Mouse (Mus musculus) T-helper 1 cell (primary cell): ENCODE data around the gene Gm3336.

ENCODE experiments used
- in situ Hi-C: fragments of 300-600 bp; cut with MboI, MseI; formaldehyde crosslinking; loops from one replicate; pipeline ENCODE4 v1.15.1; 2025; ENCODE audit warnings: high pct_unique_total_duplicates

Gm3336 gene

DNA sequence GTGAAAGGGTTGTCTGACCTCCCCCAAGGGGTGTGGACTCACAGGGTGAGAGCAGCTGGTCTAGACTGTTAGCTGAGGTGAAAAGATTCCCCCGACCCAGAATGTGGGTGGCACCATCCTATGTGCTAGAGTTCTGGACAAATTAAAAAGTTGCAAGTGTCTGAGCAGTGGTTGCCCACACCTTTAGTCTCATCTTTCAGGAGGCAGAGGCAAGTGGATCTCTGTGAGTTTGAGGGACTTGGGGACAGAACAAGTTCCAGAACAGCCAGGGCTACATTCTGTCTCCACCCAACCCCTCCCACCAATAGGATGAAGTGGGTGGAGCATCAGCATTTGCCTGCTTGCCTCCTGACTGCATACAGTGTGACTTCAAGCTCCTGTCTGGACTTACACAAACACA, 43.8 kb downstream of the Gm3336 start:
- in situ Hi-C loops = loop anchor here (10.0 kb wide), 1 partner anchor 47 kb away; the partner anchor contains the start of gene Gm3336

DNA sequence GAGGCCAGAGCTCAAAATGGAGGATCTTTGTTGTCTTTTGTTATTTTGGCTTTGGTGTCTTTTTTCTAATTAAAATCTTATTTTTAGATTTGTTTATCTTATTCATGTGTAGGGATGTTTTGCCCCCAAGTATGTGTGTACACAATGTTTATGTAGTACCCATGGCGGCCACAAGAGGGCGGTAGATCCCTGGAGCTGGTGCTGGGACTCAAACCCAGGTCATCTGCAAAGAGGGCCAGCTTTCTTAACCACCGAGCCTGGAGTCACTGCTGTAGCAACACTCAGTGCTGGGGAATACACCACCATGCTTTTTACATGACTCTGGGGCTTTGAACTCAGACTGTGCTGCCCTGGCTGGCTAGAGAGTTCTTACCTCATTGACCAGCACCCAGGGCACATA, 45.0 kb downstream of the Gm3336 start:
- in situ Hi-C loops = loop anchor here (10.0 kb wide), 1 partner anchor 49 kb away; the partner anchor contains the start of gene Gm3336

DNA sequence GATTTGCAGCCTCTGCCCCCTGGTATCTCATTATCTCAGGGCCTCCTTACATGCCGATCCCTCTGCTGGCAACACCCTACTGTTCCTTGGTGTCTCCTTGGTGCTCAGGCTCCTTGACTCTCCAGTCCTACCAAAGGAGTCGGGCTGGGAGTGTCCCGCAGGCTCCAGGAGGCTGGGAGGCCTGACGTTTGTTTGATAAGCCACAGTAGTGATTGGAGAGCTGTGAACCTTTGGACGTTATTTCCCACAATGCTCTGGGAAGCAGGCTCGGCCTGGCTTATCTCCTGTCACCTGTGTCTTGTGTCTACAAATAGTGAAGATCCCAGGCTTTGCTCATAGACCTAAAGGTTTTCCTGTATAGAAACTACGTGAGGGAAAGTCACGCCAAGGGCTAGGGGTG, 45.7 kb downstream of the Gm3336 start:
- in situ Hi-C loops = loop anchor here (10.0 kb wide), 1 partner anchor 49 kb away; the partner anchor contains the start of gene Gm3336

DNA sequence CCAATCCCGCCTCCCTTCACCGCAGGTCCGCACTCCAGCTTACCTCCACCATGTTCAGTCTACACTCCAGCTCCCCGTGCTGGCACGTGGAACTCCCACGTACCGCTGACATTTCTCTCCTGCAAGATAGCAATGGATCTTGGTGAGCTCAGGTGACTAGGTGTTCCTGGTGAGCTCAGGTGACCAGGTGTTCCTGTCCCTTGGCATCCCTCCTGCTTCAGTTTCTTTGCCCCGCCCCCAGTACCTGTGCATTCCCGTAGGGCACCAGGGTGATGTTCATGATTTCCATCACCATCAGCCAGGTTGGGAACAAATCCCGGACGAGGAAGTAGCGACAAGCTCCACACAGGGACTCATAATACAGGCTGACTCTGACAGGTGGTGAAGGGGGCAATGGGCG, 46.3 kb downstream of the Gm3336 start:
- in situ Hi-C loops = loop anchor here (10.0 kb wide), 1 partner anchor 50 kb away; the partner anchor contains the start of gene Gm3336

DNA sequence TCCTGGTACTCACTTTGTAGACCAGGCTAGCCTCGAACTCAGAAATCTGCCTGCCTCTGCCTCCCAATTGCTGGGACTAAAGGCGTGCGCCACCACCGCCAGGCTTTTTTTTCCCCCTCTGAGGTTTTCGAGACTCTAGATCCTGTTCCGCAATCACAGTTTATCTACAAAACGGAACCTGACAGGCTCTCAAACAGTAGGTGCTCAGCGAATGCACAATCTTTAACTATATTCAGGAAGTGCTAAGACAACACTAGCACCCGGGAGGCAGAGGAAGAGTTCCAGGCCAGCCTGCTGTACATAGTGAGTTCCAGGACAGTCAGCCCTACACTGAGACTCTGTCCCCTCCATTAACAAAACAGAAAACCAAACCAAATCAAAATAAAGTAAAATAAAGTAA, 47.0 kb downstream of the Gm3336 start:
- in situ Hi-C loops = loop anchor here (10.0 kb wide), 1 partner anchor 51 kb away; the partner anchor contains the start of gene Gm3336

DNA sequence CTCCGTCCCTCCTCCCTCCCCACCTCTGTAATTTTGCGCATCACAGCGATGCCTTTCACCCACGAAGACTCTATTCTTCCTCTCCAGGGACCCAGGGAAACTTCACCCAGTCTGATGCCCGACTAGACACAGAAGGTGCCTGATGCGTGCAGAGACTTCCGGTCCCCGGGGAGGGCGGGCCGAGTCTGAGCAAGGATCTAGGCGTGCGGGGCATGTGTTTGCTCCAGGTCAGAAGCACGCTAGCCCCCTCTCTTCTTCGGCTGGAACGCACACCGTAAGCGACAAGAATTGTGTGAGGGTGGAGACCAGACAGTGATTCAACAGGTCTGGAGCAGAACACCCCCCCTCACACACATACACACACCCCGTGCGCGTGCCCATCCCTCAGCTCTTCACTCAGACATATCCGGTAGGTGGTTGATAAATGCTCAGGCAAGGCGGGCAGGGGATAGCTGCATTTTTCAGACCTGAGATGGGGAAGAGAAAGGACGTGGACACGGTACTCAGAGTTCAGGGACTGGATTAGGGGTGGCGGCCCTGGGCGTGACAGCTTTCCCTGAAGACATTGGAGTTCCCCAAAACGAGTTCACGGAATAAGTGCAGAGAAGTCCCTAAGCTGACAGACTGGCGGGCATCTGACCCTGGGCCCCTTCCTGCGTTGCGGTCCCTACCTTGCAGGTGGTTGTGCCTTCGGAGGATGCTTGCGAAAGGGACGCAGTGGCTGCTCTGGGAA, 47.7 kb downstream of the Gm3336 start:
- in situ Hi-C loops = loop anchor here (10.0 kb wide), 1 partner anchor 51 kb away; the partner anchor contains the start of gene Gm3336

DNA sequence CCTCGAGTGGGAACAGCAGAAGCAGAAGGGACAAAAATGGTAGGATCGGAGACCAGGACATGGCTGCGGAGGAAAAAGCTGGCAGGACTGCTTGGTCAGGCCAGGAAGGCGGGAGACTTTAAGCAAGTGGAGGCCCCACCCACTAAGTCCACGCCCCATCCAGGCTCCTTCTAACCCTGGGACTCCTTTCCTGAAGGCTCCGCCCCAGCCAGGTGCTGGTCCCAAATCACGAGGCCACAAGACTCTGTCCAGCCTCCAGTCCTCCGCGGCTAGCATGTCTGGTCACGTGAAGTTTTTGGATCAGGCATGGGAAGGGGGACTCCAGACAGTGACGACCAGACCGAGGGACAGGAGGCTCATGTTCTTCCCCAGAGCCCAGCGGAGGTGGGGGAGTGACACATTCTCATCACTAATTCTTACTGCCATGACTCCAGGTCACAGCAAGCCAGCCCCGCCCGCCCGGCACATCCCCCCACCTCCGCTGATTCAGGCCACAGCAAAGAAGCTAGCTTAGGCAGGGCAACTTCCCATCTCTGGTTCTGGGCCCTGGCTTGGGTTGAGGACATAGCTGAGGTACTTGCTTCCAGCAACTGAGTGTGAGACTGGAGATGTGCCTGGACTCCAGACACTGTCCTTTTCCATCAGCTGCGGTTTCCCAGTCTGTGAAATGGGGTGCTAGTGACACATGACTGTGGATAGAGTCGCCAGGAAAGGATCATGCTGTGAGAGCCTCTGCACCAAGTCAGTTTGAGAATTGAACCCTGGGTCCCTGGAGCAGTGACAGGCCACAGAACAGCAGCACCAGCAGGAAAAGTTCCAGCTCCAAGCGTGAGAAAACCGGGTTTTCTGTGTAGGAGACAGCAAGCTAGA, 48.5 kb downstream of the Gm3336 start:
- in situ Hi-C loops = loop anchor here (10.0 kb wide), 1 partner anchor 52 kb away; the partner anchor contains the start of gene Gm3336

DNA sequence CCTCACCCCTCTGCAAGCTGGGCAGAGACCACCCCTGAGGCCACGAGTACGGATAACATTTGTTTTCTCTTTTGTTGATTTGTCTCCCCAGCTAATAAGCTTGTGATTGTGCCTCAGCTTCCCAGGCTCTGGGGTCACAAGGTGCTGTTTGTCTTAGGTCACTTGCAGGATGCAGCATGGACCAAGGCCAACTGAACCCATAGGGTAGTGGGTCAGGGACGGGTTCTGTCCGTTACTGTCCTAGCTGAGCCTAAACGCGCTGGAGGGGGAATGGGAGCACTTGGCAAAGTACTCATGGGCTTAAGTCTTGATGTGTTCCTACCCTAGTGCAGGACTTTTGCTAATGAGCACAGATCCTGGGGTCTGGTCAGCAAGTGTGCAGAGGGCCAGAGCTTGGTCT, 49.2 kb downstream of the Gm3336 start:
- in situ Hi-C loops = loop anchor here (10.0 kb wide), 1 partner anchor 53 kb away; the partner anchor contains the start of gene Gm3336

DNA sequence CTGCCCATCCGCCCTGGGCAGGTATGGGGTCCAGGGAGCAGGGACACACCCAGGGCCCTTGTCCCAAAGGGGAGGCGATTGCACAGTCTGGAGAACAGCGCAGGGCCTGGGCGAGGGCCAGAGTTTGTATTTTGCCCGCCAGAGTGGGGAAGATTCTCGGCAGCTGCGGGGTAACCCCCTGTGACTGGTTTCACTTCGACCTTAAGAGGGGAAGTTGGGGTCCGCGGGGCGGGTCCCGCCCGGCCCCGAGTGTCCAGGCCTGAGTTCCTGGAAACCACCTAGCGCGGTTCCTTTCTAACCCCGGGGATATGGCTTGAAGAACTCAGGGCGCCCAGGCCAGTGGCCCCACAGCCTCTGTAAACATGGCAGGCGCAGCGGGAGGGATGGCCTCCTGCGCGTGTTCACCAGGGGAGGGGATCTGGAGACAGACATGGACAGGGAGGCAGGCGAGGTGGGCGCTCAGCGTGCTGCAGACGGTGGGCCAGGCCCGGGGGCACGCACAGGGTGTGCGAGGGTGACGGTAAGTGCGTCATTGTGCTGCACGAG, 50.0 kb downstream of the Gm3336 start:
- in situ Hi-C loops = loop anchor here (10.0 kb wide), 1 partner anchor 54 kb away; the partner anchor contains the start of gene Gm3336

DNA sequence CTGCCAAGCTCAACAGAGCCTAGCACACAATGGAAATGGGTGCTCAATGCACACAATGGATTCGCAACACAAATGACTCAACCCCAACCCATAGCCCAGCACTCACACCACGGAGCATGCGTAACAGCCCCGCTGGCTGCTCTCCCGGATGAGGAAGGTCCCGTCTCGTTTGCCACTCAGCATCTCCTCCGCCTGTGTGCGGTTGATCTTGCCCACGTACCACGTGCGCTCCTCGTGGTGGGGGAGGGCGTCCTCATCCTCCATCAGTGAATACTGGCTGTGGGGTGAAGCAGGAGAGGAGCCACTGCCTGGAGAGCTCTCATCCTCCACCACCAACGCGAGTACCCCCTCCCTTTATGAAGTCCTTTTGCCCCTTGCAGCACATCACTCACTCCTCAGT, 50.6 kb downstream of the Gm3336 start:
- in situ Hi-C loops = loop anchor here (10.0 kb wide), 1 partner anchor 54 kb away; the partner anchor contains the start of gene Gm3336

DNA sequence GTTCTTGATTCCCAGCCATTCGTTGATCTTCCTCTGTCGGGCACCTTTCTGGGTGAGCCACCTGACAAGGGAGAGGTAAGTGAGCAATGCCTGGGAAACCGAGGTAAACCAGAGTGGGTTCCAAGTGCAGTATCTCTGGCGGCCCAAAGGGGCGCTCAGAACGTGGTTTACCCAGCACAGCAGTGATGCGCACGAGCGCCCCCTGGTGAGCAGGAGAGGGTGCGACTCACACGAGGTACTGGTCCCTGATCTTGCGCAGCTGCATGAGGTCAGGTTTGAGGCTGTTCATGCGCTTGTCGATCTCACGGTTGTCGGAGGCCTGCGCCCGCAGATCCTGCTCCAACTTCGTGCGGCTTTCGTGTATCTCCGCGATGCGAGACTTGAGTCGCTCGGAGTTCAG, 51.0 kb downstream of the Gm3336 start:
- in situ Hi-C loops = loop anchor here (10.0 kb wide), 1 partner anchor 55 kb away; the partner anchor contains the start of gene Gm3336

DNA sequence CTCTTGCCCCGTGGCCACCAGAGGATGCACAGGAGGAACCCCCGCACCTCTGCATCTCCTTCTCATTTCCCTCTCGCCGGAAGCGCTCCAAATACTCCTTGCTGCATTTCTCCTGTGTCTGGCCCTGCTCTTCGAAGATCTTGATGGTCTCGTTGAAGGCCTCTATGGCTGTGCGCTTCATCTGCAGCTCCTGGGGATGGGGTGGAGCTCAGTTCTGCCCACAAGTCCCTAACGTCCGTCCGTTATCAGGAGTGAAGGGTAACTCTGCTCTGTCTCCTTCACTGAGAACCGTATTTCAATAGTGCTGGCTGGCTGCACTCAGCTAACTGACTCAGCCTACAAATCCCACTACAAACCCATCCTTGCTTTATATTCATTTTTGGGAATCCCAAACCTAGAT, 51.5 kb downstream of the Gm3336 start:
- in situ Hi-C loops = loop anchor here (10.0 kb wide), 1 partner anchor 55 kb away; the partner anchor contains the start of gene Gm3336

DNA sequence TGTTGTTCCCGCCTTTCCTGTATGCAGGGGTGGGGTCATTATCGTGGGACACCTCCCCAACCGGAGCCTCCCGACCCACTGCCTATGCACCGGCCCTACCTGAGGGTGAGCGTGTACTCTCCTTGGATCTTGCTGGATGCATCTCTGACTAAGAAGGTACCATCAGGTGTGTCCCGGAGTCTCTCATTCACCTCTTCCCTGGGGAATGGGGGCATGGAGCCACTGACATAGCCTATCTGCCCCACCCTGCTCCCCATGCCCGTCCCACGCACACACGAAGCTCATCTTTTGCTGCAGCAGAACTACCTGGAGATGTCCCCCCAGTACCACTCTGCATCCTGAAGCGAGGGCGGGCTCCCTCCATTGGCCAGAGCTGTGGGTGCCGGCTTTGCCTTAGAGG, 52.4 kb downstream of the Gm3336 start:
- in situ Hi-C loops = no loop called here

DNA sequence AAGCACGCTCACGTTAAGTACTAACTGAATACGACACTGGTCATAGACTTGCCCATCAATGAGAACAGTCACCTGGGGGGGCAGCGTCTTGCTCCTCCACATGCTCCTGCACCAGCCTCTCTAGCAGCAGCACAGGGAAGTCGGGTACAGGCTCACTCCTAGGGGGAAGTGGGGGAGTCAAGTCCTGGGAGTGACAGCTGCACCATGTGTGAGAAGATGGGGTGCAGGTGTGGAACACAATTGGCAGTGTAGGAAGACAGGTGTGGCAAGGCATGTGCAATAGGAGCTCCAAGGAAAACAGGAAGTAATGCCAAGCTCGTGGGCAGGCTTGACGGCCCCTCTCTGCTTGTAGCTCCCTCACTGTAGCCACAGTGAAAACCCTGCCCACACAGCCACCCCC, 52.9 kb downstream of the Gm3336 start:
- in situ Hi-C loops = no loop called here

DNA sequence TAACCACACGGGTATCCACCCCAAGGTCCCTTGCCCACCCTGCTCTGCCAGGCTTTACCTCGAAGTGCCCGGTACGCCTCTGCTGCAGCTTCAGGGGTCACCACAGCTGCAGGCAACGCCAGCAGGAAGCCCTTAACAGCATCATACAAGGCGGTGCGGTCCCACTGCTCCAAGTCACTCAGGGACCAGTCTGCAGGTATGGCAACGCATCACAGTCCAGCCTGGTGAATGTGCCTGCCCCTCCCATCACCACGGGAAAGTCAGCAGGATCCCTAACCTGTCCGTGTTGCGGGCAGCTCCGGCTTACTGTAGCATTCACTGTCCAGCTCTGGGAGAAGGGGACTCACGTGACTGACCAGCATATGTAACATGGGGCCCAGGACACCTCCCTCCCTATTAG, 53.7 kb downstream of the Gm3336 start:
- in situ Hi-C loops = no loop called here
